Mouse (Mus musculus) embryonic fibroblast, embryonic 13.5 days (primary cell): ENCODE data around the gene Rsu1.

ENCODE experiments used
- CTCF ChIP-seq: IDR thresholded peaks from 2 replicates; pipeline ENCODE4 v1.5.1; 2011; ENCODE audit warnings: mild to moderate bottlenecking, control low read depth, low read length, moderate library complexity, borderline replicate concordance; ENCODE audit not compliant: insufficient read depth
- POLR2A ChIP-seq: IDR thresholded peaks from 2 replicates; pipeline ENCODE4 v1.6.1; 2011; ENCODE audit warnings: low read depth, mild to moderate bottlenecking, control low read depth, low read length, moderate library complexity

- no peak for TF ChIP-seq CTCF
- no peak for TF ChIP-seq POLR2A
Observed at GRCm38 (mm10) chr2:13060426-13061170, 210.6 kb downstream of the Rsu1 start.
